Mouse (Mus musculus) liver, adult 2 months (tissue): ENCODE data around the gene Treh.

Experiments
- CTCF ChIP-seq: fragments of 200-500 bp; IDR thresholded peaks from 2 replicates; pipeline ENCODE4 v1.5.1; 2011; ENCODE audit warnings: low read depth, low read length, control low read depth
- POLR2A ChIP-seq: fragments of 200-500 bp; IDR thresholded peaks from 2 replicates; pipeline ENCODE4 v1.6.1; 2011; ENCODE audit warnings: low read length, control low read depth; ENCODE audit not compliant: insufficient read depth; ENCODE audit errors: extremely low read depth

- TF ChIP-seq CTCF (no peak), POLR2A (no peak)
These were observed 60.9 kb downstream of the Treh start for GRCm38 (mm10) chr9:44733671-44734523.
